Mouse (Mus musculus) macrophage (primary cell): Measurements from ENCODE around the gene Calml4. TPM values are rescaled to one million over a fixed set of nuclear protein-coding genes. Genes with fewer than 3 reads are reported as not detected.

Source experiments
- H3K27ac ChIP-seq: fragments of 350-480 bp; formaldehyde crosslinking; 2 replicates; pipeline ENCODE4 v1.9.0; 2021
- H3K36me3 ChIP-seq: fragments of 350-480 bp; formaldehyde crosslinking; 2 replicates; pipeline ENCODE4 v1.9.0; 2021; ENCODE audit errors: inconsistent target
- H3K4me3 ChIP-seq: fragments of 350-480 bp; formaldehyde crosslinking; 2 replicates; pipeline ENCODE4 v1.9.0; 2021; ENCODE audit errors: inconsistent target
- H3K79me2 ChIP-seq: fragments of 350-480 bp; formaldehyde crosslinking; 2 replicates; pipeline ENCODE4 v1.9.0; 2021; ENCODE audit errors: inconsistent target
- WGBS: methylation state at CpG from one replicate; pipeline ENCODE4 v1.1.7; 2026; ENCODE audit warnings: inconsistent platforms; ENCODE audit not compliant: missing documents; 5-methylcytosine and 5-hydroxymethylcytosine counted together
- polyA plus RNA-seq: library from polyadenylated mRNA; stranded (reverse); fragments of 250-400 nt; gene quantifications from 3 replicates; pipeline ENCODE4 v1.2.4, GENCODE M21; 2018; ENCODE audit warnings: inconsistent platforms

The Calml4 gene
- polyA plus RNA-seq, 1 experiment from 2014 or later, result 0.62 TPM

GRCm38 (mm10) chr9:62821811-62822210 is 36.1 kb upstream of the Calml4 start:
- 98% methylated on average over 4 of the region's 7 CpGs for WGBS
- Histone ChIP-seq H3K27ac (no peak overlapping the region), H3K4me3 (no peak overlapping the region), H3K36me3 (no peaks in the 10 kb centered on the region), H3K79me2 (no peaks in the 10 kb centered on the region)

GRCm38 (mm10) chr9:62825791-62826393 is 32.0 kb upstream of the Calml4 start:
- H3K4me3 ChIP-seq, result no peak overlapping the region
- no peaks in the 10 kb centered on the region for H3K36me3 ChIP-seq
- no peak overlapping the region for H3K27ac ChIP-seq
- WGBS, result 80% methylated on average over 7 of the region's 9 CpGs
- no peaks in the 10 kb centered on the region for H3K79me2 ChIP-seq

GRCm38 (mm10) chr9:62826456-62826855 is 31.4 kb upstream of the Calml4 start:
- no peaks in the 10 kb centered on the region for H3K36me3 ChIP-seq
- 83% methylated on average over 7 of the region's 7 CpGs for WGBS
- H3K79me2 ChIP-seq, result no peaks in the 10 kb centered on the region
- H3K27ac ChIP-seq, result no peak overlapping the region
- no peak overlapping the region for H3K4me3 ChIP-seq

- H3K36me3 ChIP-seq, result no peaks in the 10 kb centered on the region
- H3K27ac ChIP-seq, result peak overlapping the region; percentile 27
- H3K4me3 ChIP-seq, result peak overlapping the region; percentile 14; the same call in 1 of the 2 replicates
- 6% methylated on average over 16 of the region's 24 CpGs for WGBS
- H3K79me2 ChIP-seq, result no peaks in the 10 kb centered on the region
These were observed 29.8 kb upstream of the Calml4 start for GRCm38 (mm10) chr9:62827939-62828652.

GRCm38 (mm10) chr9:62828662-62829086 is 29.2 kb upstream of the Calml4 start:
- no peaks in the 10 kb centered on the region for H3K79me2 ChIP-seq
- under 1% methylated on average over 23 of the region's 23 CpGs for WGBS
- H3K36me3 ChIP-seq, result no peaks in the 10 kb centered on the region
- peak overlapping the region; percentile 14; the same call in 1 of the 2 replicates for H3K4me3 ChIP-seq
- H3K27ac ChIP-seq, result peak overlapping the region; percentile 49

GRCm38 (mm10) chr9:62829877-62830276 is 28.0 kb upstream of the Calml4 start:
- H3K36me3 ChIP-seq, result no peaks in the 10 kb centered on the region
- no peak overlapping the region for H3K4me3 ChIP-seq
- H3K79me2 ChIP-seq, result no peaks in the 10 kb centered on the region
- WGBS, result 88% methylated on average over 6 of the region's 6 CpGs
- H3K27ac ChIP-seq, result peak overlapping the region; percentile 49

GRCm38 (mm10) chr9:62834906-62835305 is 23.0 kb upstream of the Calml4 start:
- Histone ChIP-seq H3K36me3 (no peaks in the 10 kb centered on the region), H3K4me3 (no peak overlapping the region), H3K27ac (no peak overlapping the region), H3K79me2 (peaks cover 8% of the 10 kb centered on the region; the same call in 1 of the 2 replicates)
- 90% methylated on average over 5 of the region's 5 CpGs for WGBS

- H3K36me3 ChIP-seq, result no peaks in the 10 kb centered on the region
- H3K79me2 ChIP-seq, result peaks cover 10% of the 10 kb centered on the region; the same call in 1 of the 2 replicates
- WGBS, result 68% methylated on average over 4 of the region's 4 CpGs
- no peak overlapping the region for H3K27ac ChIP-seq
- H3K4me3 ChIP-seq, result no peak overlapping the region
These were observed 22.0 kb upstream of the Calml4 start for GRCm38 (mm10) chr9:62835705-62836446.

- no peak overlapping the region for H3K4me3 ChIP-seq
These were observed 20.3 kb upstream of the Calml4 start for GRCm38 (mm10) chr9:62837611-62838010.

GRCm38 (mm10) chr9:62838146-62838505 is 19.8 kb upstream of the Calml4 start:
- Histone ChIP-seq H3K4me3 (peak overlapping the region; percentile 27), H3K36me3 (no peaks in the 10 kb centered on the region), H3K79me2 (peaks cover 10% of the 10 kb centered on the region; the same call in 1 of the 2 replicates), H3K27ac (peak overlapping the region; percentile 68)
- 6% methylated on average over 8 of the region's 8 CpGs for WGBS

More at GRCm38 (mm10) chr9:62837611-62838010, 20.3 kb upstream of the Calml4 start:
- peak overlapping the region; percentile 68 for H3K27ac ChIP-seq
- H3K36me3 ChIP-seq, result no peaks in the 10 kb centered on the region
- peaks cover 10% of the 10 kb centered on the region; the same call in 1 of the 2 replicates for H3K79me2 ChIP-seq
- WGBS, result 53% methylated on average over 3 of the region's 3 CpGs

- Histone ChIP-seq H3K4me3 (peak within 1 kb of the TSS; percentile 80), H3K79me2 (peaks cover 10% of the 10 kb centered on the region; the same call in 1 of the 2 replicates), H3K36me3 (no peaks in the 10 kb centered on the region), H3K27ac (peak within 1 kb of the TSS; percentile 73)
- 1% methylated on average over 29 of the region's 48 CpGs for WGBS
These were observed 19.2 kb upstream of the Calml4 start, which contains the start of gene Cln6 for GRCm38 (mm10) chr9:62838506-62839171. Gene Cln6 (plus strand): TSS chr9:62838785.

GRCm38 (mm10) chr9:62839172-62839770 is 18.6 kb upstream of the Calml4 start:
- H3K4me3 ChIP-seq, result peak overlapping the region; percentile 80
- peaks cover 10% of the 10 kb centered on the region; the same call in 1 of the 2 replicates for H3K79me2 ChIP-seq
- WGBS, result 9% methylated on average over 14 of the region's 14 CpGs
- H3K27ac ChIP-seq, result peak overlapping the region; percentile 73
- no peaks in the 10 kb centered on the region for H3K36me3 ChIP-seq

- peaks cover 10% of the 10 kb centered on the region; the same call in 1 of the 2 replicates for H3K79me2 ChIP-seq
- no peak overlapping the region for H3K27ac ChIP-seq
- peaks cover 20% of the 10 kb centered on the region; the same call in 1 of the 2 replicates for H3K36me3 ChIP-seq
- 95% methylated on average over 8 of the region's 10 CpGs for WGBS
- H3K4me3 ChIP-seq, result no peak overlapping the region
These were observed 14.4 kb upstream of the Calml4 start for GRCm38 (mm10) chr9:62843356-62844024.
